Comparison of ENCODE assay signal across 25 mouse cellular contexts in the genomic region with DNA sequence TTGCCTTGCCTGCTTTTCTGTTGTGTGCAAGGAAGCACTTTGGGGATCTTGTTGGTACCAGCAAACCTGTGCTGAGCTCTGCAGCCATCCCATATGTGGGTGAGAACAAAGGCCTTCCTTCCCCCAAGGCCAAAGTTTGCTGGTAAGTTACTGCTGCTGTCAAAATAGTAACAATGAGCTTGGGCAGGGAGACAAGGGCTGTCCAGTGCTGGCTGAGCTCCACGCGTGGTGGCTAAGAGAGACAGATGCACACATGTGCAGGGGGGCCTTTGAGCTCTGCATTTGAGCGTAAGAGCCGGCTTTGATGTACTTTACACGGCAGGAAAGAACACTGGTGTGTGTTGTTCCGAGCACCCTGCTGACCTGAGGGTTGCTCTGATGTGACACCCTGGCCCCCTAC.
DNase-seq lines count a peak whose midpoint lies in the region; TF ChIP-seq lines count a peak whose summit lies in the region.
"Had no signal": no experiment of that assay in that cellular context is flagged by ENCODE, and none has a peak within 500 bp of the region (broad histone marks: within the 10 kb centered on the region; RNA-seq: fewer than 3 reads in every experiment).

No protein-coding gene starts in this region.

- H3K79me2 ChIP-seq in heart, adult 2 months (replicated peaks; ENCODE audit: control insufficient read depth, insufficient read depth, low read length), result no peaks in the 10 kb centered on the region

- WGBS in heart, adult 2 months, result 45% methylated on average over 6 of the region's 6 CpGs
- WGBS in kidney, adult 2 months, result 63% methylated on average over 6 of the region's 6 CpGs

- no peak for TF ChIP-seq POLR2A in heart, adult 2 months (IDR thresholded peaks at IDR 0.05; ENCODE audit: insufficient read depth, low read depth, low read length)
- no peak for TF ChIP-seq POLR2A in kidney, adult 2 months (IDR thresholded peaks at IDR 0.05; ENCODE audit: low read depth, low read length)
- TF ChIP-seq POLR2A in brain, embryonic 14.5 days (IDR thresholded peaks at IDR 0.05; ENCODE audit: borderline replicate concordance, extremely low read depth, insufficient read depth, insufficient read length, poor library complexity, severe bottlenecking), result no peak

- TF ChIP-seq EP300 in heart, adult 2 months (IDR thresholded peaks at IDR 0.05; ENCODE audit: insufficient read depth, low read depth, low read length), result no peak

- H3K4me3 ChIP-seq in heart, adult 2 months, result no peak overlapping the region
- H3K4me3 ChIP-seq in kidney, adult 2 months (ENCODE audit: insufficient read depth, low read depth, low read length), result no peak overlapping the region
- H3K4me3 ChIP-seq: embryonic facial prominence, embryonic 13.5 days; erythroblast, embryonic 14.5 days; forebrain, embryonic 12.5 days; heart, embryonic 15.5 days; hindbrain, embryonic 12.5 days; kidney, embryonic 15.5 days; layer of hippocampus, adult 2 months; limb, embryonic 12.5 days; midbrain, embryonic 10.5 days; neural tube, embryonic 15.5 days had no signal

- peak; percentile 31 to 44 for DNase-seq in heart, adult 2 months
- no peak for DNase-seq in heart, postnatal 25 days (ENCODE audit: low spot score)
- peak; percentile 56 for DNase-seq in kidney, postnatal 10 days
- DNase-seq in kidney, adult 2 months, result no peak
- peak; percentile 48 for DNase-seq in adrenal gland, postnatal 25 days
- DNase-seq in brain, embryonic 14.5 days (ENCODE audit: low read depth), result peak; percentile 5
- no peak for DNase-seq in frontal cortex, adult 2 months (ENCODE audit: extremely low spot score in 1 of 2, low spot score in 1 of 2)
- DNase-seq in gastrocnemius, postnatal 36 days, result no peak
- DNase-seq: cerebellum, adult 8-10 months; cerebellum, postnatal 36 days; embryo, embryonic 11 days; layer of hippocampus, postnatal 36 days; liver, postnatal 0 days; thymus, postnatal 25 days had no signal

- intact Hi-C loops in heart, adult 2 months (cut with DNase I), result loop anchor here (5.0 kb wide), 2 partner anchors 54 to 261 kb away; no protein-coding TSS in a partner anchor
- intact Hi-C loops in heart, postnatal 25 days (cut with DNase I), result no loop called here
- intact Hi-C loops in gastrocnemius, postnatal 36 days (cut with DNase I), result no loop called here

- TF ChIP-seq CTCF in heart, adult 2 months (IDR thresholded peaks at IDR 0.05), result no peak
- no peak for TF ChIP-seq CTCF in kidney, adult 2 months (conservative IDR thresholded peaks at IDR 0.05; ENCODE audit: insufficient read depth, insufficient read length, low read depth, low read length)
- no peak for TF ChIP-seq CTCF in brain, embryonic 14.5 days (IDR thresholded peaks at IDR 0.05; ENCODE audit: borderline replicate concordance, extremely low read depth, insufficient read depth, insufficient read length)

- H3K27me3 ChIP-seq in heart, adult 2 months (ENCODE audit: control insufficient read depth, insufficient read depth, low read length), result no peaks in the 10 kb centered on the region
- H3K27me3 ChIP-seq in kidney, adult 2 months (replicated peaks; ENCODE audit: control insufficient read depth, insufficient read depth, low read length), result no peaks in the 10 kb centered on the region
- H3K27me3 ChIP-seq: embryonic facial prominence, embryonic 13.5 days; forebrain, embryonic 12.5 days; neural tube, embryonic 15.5 days had no signal

- no peak overlapping the region for H3K27ac ChIP-seq in heart, adult 2 months
- no peak overlapping the region for H3K27ac ChIP-seq in kidney, adult 2 months (ENCODE audit: insufficient read depth, low read depth, low read length)
- H3K27ac ChIP-seq: embryonic facial prominence, embryonic 13.5 days; forebrain, embryonic 12.5 days; heart, embryonic 15.5 days; hindbrain, embryonic 12.5 days; kidney, embryonic 15.5 days; layer of hippocampus, adult 2 months; limb, embryonic 12.5 days; macrophage; midbrain, embryonic 10.5 days; neural tube, embryonic 15.5 days had no signal

- H3K4me1 ChIP-seq in heart, adult 2 months (ENCODE audit: control insufficient read depth, insufficient read depth, low read length), result peaks cover 15% of the 10 kb centered on the region
- peaks cover 9% of the 10 kb centered on the region; the same call in 1 of the 2 replicates for H3K4me1 ChIP-seq in kidney, adult 2 months (ENCODE audit: control insufficient read depth, insufficient read depth, low read length)
- H3K4me1 ChIP-seq: forebrain, embryonic 12.5 days; neural tube, embryonic 15.5 days had no signal

- no peak overlapping the region for H3K9ac ChIP-seq in heart, adult 2 months (ENCODE audit: low read depth, low read length)
- H3K9ac ChIP-seq: embryonic facial prominence, embryonic 13.5 days; forebrain, embryonic 12.5 days; heart, embryonic 15.5 days; hindbrain, embryonic 12.5 days; kidney, embryonic 15.5 days; limb, embryonic 12.5 days; liver, postnatal 0 days; neural tube, embryonic 15.5 days had no signal

- H3K36me3 ChIP-seq in heart, adult 2 months (ENCODE audit: control insufficient read depth, insufficient read depth, low read length), result no peaks in the 10 kb centered on the region; the same call in none of the 2 replicates
- no peaks in the 10 kb centered on the region for H3K36me3 ChIP-seq in kidney, adult 2 months (ENCODE audit: control insufficient read depth, insufficient read depth, low read length)
- H3K36me3 ChIP-seq: embryonic facial prominence, embryonic 13.5 days; forebrain, embryonic 12.5 days; heart, embryonic 15.5 days; hindbrain, embryonic 12.5 days; kidney, embryonic 15.5 days; limb, embryonic 12.5 days; midbrain, embryonic 10.5 days; neural tube, embryonic 15.5 days had no signal

Comparison
In these comparisons a context has a peak if more than half of its experiments do, and no peak if none do; other contexts are left out.
1. DNase-seq: peak in heart, adult 2 months (2 of 2), kidney, postnatal 10 days (single experiment), adrenal gland, postnatal 25 days (single experiment) and brain, embryonic 14.5 days (single experiment); none in heart, postnatal 25 days (single experiment), kidney, adult 2 months (single experiment), frontal cortex, adult 2 months (0 of 2) and gastrocnemius, postnatal 36 days (0 of 2).